Mouse (Mus musculus): ENCODE data around the gene Phactr2.

GRCm38 (mm10) chr10:13289252-13289961 is 184.8 kb downstream of the Phactr2 start:
- no peak for TF ChIP-seq CTCF (IDR thresholded peaks at IDR 0.05; ENCODE audit: low read depth)
- TF ChIP-seq EP300 (IDR thresholded peaks at IDR 0.05; ENCODE audit: low read depth) = no peak

All from liver, embryonic 14.5 days (tissue).